Mouse (Mus musculus): ENCODE measurements at regions not wholly inside any gene's neighbourhood (a gene's known extent, or its start where the extent isn't known, plus 50 kb on each side); places are given as distances from the start of the nearest gene placed in this dataset.

- no peak for DNase-seq
Measured at GRCm38 (mm10) chr16:30652692-30653091, 53.2 kb downstream of the Fam43a start.

GRCm38 (mm10) chr16:30653806-30654205 is 54.3 kb downstream of the Fam43a start:
- no peak for DNase-seq

GRCm38 (mm10) chr16:30654226-30654625 is 54.7 kb downstream of the Fam43a start:
- DNase-seq, result no peak

GRCm38 (mm10) chr16:30655798-30656221 is 56.3 kb downstream of the Fam43a start:
- no peak for DNase-seq

GRCm38 (mm10) chr16:30656881-30657280 is 57.4 kb downstream of the Fam43a start:
- DNase-seq, result no peak

- DNase-seq, result no peak
Measured at GRCm38 (mm10) chr16:30658921-30659320, 59.4 kb downstream of the Fam43a start.

- DNase-seq, result no peak
Measured at GRCm38 (mm10) chr16:30661086-30661977, 61.8 kb downstream of the Fam43a start.

GRCm38 (mm10) chr16:30663055-30663454 is 63.5 kb downstream of the Fam43a start:
- no peak for DNase-seq

GRCm38 (mm10) chr16:30663971-30664370 is 64.4 kb downstream of the Fam43a start:
- no peak for DNase-seq

GRCm38 (mm10) chr16:30664433-30664832 is 64.9 kb downstream of the Fam43a start:
- DNase-seq, result no peak

GRCm38 (mm10) chr16:30665881-30666280 is 66.4 kb downstream of the Fam43a start:
- no peak for DNase-seq

- DNase-seq, result no peak
Measured at GRCm38 (mm10) chr16:30669883-30670282, 70.4 kb downstream of the Fam43a start.

- no peak for DNase-seq
Measured at GRCm38 (mm10) chr16:30671584-30671983, 72.1 kb downstream of the Fam43a start.

- no peak for DNase-seq
Measured at GRCm38 (mm10) chr16:30672776-30673550, 73.4 kb downstream of the Fam43a start.

- no peak for DNase-seq
Measured at GRCm38 (mm10) chr16:30673662-30674061, 74.1 kb downstream of the Fam43a start.

- DNase-seq, result peak; percentile 61 to 68
Measured at GRCm38 (mm10) chr16:30675829-30676228, 76.3 kb downstream of the Fam43a start.

- DNase-seq, result peak; percentile 70 to 72
Measured at GRCm38 (mm10) chr16:30677016-30677415, 77.5 kb downstream of the Fam43a start.

- DNase-seq, result no peak
Measured at GRCm38 (mm10) chr16:30677896-30678707, 78.6 kb downstream of the Fam43a start.

- DNase-seq, result peak; percentile 68 to 73
Measured at GRCm38 (mm10) chr16:30678708-30679492, 79.4 kb downstream of the Fam43a start.

- peak in 1 of 2 experiments; percentile 47 for DNase-seq
Measured at GRCm38 (mm10) chr16:30679493-30679811, 79.9 kb downstream of the Fam43a start.

- DNase-seq, result no peak
Measured at GRCm38 (mm10) chr16:30681421-30681820, 81.9 kb downstream of the Fam43a start.

GRCm38 (mm10) chr16:30683986-30684385 is 84.5 kb downstream of the Fam43a start:
- no peak for DNase-seq
